Mouse (Mus musculus): ENCODE data around the gene Gramd4. TPM values are rescaled to one million over a fixed set of nuclear protein-coding genes. Genes with fewer than 3 reads are reported as not detected.

Gene Gramd4
- 3.2 and 6.9 TPM in 2 replicates for polyA plus RNA-seq (2021; fragmentation: Nextera tagmentation)
- long read RNA-seq, experiment 1, partial matches to known transcripts: 20 of 25 reads
- long read RNA-seq, experiment 1, other reads (novel, unspliced or antisense): 5 of 25 reads
- long read RNA-seq, experiment 2, partial matches to known transcripts: 2 of 8 reads
- long read RNA-seq, experiment 2, other reads (novel, unspliced or antisense): 6 of 8 reads

DNA sequence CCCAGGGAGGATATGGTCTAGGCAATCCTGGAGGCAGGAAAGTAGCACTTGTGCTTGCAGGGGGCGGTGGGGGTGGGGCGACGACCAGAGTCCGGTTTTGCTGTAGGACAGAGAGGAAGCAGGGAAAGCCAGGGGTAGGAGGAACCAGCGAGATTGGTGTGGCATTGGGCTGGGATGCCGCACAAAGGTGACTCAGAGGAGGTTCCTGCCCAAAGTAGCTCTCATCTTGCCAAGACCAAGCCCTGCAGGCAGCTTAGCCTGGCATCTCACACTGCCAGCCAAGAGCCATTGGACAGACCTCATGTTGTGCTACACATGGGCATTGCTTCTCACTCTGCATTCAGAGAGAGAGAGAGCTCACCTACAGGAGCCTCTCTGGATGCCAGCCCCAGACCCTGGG, at the start of gene Gramd4:
Gene Gramd4 (plus strand): TSS at position 283 of the 400 bp plus-strand sequence.

GRCm38 (mm10) chr15:86033191-86033841, 24.2 kb upstream of the Gramd4 start, which contains the start of gene Celsr1:
Celsr1 (minus strand) TSS chr15:86033777.

DNA sequence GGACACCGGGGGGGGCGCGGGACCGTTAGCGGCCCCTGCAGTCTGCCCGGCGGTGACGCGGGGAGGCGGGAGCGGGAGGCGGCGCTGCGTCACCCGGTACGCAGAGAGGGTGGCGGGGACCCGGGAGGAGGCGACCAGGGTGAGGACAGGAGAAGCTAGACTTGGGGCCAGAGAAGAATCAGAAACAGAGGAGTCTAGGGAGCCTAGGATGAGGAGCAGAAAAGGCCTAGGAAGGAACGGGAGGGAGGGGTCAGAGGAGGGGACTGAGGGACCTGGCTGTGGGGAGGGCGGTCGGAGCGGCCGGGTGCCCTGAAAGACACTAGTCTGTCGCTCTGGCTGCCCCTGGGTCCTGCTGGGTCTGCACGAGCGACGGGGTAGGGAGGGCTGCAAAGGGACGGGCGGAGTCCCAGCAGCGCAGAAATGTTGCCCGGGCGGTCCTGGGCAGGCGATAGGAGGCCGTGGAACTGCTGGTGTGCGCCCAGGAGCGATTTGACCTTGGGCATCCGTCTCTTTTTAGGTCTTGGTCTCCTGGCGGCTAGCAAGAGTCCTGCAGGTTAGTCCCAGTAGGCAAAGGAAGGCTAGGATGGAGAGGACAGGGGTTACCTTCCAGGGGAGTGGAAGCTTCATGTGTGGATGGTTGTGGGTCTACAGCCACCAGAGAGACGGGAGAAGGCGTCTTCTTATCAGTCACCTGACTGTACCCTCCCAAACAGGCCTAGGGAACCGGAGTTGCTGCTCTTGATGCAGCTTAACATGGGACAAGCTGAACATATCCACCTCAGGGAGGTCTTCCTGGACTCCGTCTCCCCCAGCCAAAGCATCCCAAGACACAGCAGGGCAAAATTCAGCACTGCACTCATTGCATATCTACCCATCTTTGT, 128.4 kb downstream of the Gramd4 start, which contains the start of gene Cerk:
Gene Cerk (minus strand): TSS at position 453 of the 881 bp plus-strand sequence.

Other genes starting within 250 kb of the Gramd4 start
- gene Cdpf1, start 246.0 kb upstream of the Gramd4 start, polyA plus RNA-seq (2021; fragmentation: Nextera tagmentation): 37.3 and 38.8 TPM in 2 replicates
- gene Pkdrej, start 236.0 kb upstream of the Gramd4 start, polyA plus RNA-seq (2021; fragmentation: Nextera tagmentation): 0.21 and 0.38 TPM in 2 replicates
- 2.2 and 3.6 TPM in 2 replicates for gene Ttc38, start 225.4 kb upstream of the Gramd4 start, polyA plus RNA-seq (2021; fragmentation: Nextera tagmentation)
- 0.18 and 0.38 TPM in 2 replicates for gene Gtse1, start 197.9 kb upstream of the Gramd4 start, polyA plus RNA-seq (2021; fragmentation: Nextera tagmentation)
- 17.1 and 17.2 TPM in 2 replicates for gene Trmu, start 178.4 kb upstream of the Gramd4 start, polyA plus RNA-seq (2021; fragmentation: Nextera tagmentation)
- gene Celsr1, start 23.9 kb upstream of the Gramd4 start, polyA plus RNA-seq (2021; fragmentation: Nextera tagmentation): 0.53 and 0.58 TPM in 2 replicates
- 10.4 and 19.0 TPM in 2 replicates for gene Cerk, start 128.4 kb downstream of the Gramd4 start, polyA plus RNA-seq (2021; fragmentation: Nextera tagmentation)
- 18.8 and 20.6 TPM in 2 replicates for gene Tbc1d22a, start 156.8 kb downstream of the Gramd4 start, polyA plus RNA-seq (2021; fragmentation: Nextera tagmentation)

All from left cerebral cortex, adult 6 months (tissue).